Mouse (Mus musculus) stomach, embryonic 14.5 days (tissue): Measurements from ENCODE around the gene Stkld1. TPM values are rescaled to one million over a fixed set of nuclear protein-coding genes. Genes with fewer than 3 reads are reported as not detected.
"Not testable (repeated sequence)": the region's sequence is repeated elsewhere in the genome, so short reads cannot be mapped to it uniquely, and the experiment has no call there.

Source experiments
- ATAC-seq: fragments of 200-750 bp; cut with Nextera tagmentation; 2 replicates; pipeline ENCODE4 v1.8.0; 2017; ENCODE audit warnings: low read depth, moderate TSS enrichment; ENCODE audit not compliant: insufficient number of reproducible peaks, insufficient read depth, low FRiP score
- H3K27ac ChIP-seq: fragments of 300-500 bp; sonication (generic); 2 replicates; pipeline ENCODE4 v1.5.1; 2014; ENCODE audit warnings: mild to moderate bottlenecking, low read length, moderate library complexity, mixed read lengths
- H3K27me3 ChIP-seq: fragments of 300-500 bp; sonication (generic); 2 replicates; pipeline ENCODE4 v1.6.1; 2014; ENCODE audit warnings: low read length, control low read depth, mixed read lengths; ENCODE audit not compliant: control insufficient read depth, insufficient read depth
- H3K36me3 ChIP-seq: fragments of 300-500 bp; sonication (generic); 2 replicates; pipeline ENCODE4 v1.6.1; 2014; ENCODE audit warnings: mild to moderate bottlenecking, control low read depth, low read length, moderate library complexity, mixed read lengths; ENCODE audit not compliant: control insufficient read depth, insufficient read depth
- H3K4me1 ChIP-seq: fragments of 300-500 bp; sonication (generic); 2 replicates; pipeline ENCODE4 v1.6.1; 2014; ENCODE audit warnings: low read length, control low read depth, mixed read lengths; ENCODE audit not compliant: control insufficient read depth, insufficient read depth
- H3K4me2 ChIP-seq: fragments of 300-500 bp; sonication (generic); replicated peaks from 2 replicates; pipeline ENCODE4 v1.6.1; 2014; ENCODE audit warnings: low read depth, low read length, control low read depth
- H3K4me3 ChIP-seq: fragments of 300-500 bp; sonication (generic); 2 replicates; pipeline ENCODE4 v1.5.1; 2014; ENCODE audit warnings: low read depth, low read length, control low read depth
- H3K9ac ChIP-seq: fragments of 300-500 bp; sonication (generic); replicated peaks from 2 replicates; pipeline ENCODE4 v1.6.1; 2014; ENCODE audit warnings: low read depth, mild to moderate bottlenecking, control low read depth, low read length, moderate library complexity, mixed read lengths
- H3K9me3 ChIP-seq: fragments of 300-500 bp; sonication (generic); 2 replicates; pipeline ENCODE4 v1.6.1; 2016; ENCODE audit warnings: low read depth, low read length, control low read depth; ENCODE audit not compliant: control insufficient read depth
- WGBS: fragments of 180-500 bp; shearing (Covaris S2); extraction: QIAGEN DNeasy Blood & Tissue Kit; methylation state at CpG from one replicate; pipeline ENCODE4 v1.1.7; 2014; 5-methylcytosine and 5-hydroxymethylcytosine counted together
- polyA plus RNA-seq: library from polyadenylated mRNA; unstranded; fragments of >200 nt; fragmentation: Nextera tagmentation; extraction: Ambion mirVana; gene quantifications from 2 replicates; pipeline ENCODE4 v1.2.1, GENCODE M21; 2014

Stkld1 gene
- 0.11 and 0.25 TPM in 2 replicates for polyA plus RNA-seq

DNA sequence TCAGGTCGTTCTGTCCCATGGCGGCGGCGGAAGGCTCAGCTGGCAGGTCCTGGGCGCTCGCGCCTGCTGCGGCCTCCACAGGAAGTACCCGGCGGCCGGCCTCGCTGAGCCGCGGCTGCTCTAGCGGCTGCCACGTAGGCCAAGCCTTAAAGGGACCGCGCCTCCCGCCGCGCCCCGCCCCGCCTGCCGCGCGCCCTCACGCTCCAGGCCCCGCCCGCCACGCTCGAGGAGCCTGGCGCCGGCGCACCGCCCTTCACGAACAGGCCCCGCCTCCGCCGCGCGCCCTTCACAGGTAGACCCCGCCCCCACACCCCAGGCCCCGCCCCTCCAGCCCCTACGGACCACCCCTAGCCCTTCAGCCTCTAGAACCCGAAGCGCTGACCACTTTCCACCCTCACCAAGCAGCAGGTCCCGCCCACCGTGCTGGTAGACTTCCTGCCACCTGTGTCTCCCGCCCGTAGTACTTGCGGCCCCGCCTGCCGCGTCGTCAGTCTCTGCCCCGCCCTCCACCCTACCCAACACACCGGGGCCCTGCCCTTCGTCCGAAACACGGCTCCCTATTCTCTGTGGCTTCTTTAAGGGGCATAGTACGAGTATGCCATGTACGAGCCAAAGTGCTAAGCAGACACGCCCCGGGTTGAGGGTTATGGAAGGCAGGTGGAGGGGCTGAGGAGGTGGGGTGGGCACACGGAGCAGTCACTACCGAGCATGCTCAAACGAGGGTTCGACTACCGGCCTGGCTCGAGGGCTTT is at the start of gene Stkld1, which contains the start of gene Surf4:
TSS of gene Stkld1 (plus strand) at position 744 of the 752 bp plus-strand sequence.
TSS of gene Surf4 (minus strand) at position 625 of the 752 bp plus-strand sequence.
- Histone ChIP-seq H3K4me2 (peak within 1 kb of the TSS; percentile 74), H3K36me3 (peaks cover 19% of the 10 kb centered on the region; the same call in 1 of the 2 replicates), H3K4me3 (peak within 1 kb of the TSS; percentile 91), H3K4me1 (peaks cover 11% of the 10 kb centered on the region), H3K27me3 (no peaks in the 10 kb centered on the region), H3K9ac (peak within 1 kb of the TSS; percentile 99), H3K27ac (peak within 1 kb of the TSS; percentile 92), H3K9me3 (no peaks in the 10 kb centered on the region)
- under 1% methylated on average over 69 of the region's 70 CpGs for WGBS
- ATAC-seq = peak; percentile 95

DNA sequence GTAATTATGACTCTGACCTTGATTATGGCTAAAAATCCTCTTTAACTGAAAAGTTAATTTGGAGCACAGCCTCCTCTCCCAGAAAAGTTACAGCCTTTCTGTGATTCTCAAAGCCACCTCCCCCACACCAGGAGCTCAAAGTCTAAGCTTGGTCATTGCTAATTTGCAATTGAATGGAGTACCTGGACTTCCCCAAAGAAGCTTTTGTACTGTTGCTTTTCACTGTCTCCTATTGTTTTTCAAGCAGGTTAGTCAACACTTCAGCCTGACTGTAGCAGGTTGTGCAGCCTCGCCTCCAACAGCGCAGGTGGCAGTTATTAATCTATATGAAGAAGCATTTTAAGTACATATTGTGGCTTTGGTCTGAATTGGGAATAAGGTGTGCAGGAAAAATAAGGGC is 48.3 kb upstream of the Stkld1 start:
- ATAC-seq, H3K27ac ChIP-seq, H3K4me3 ChIP-seq, H3K9ac ChIP-seq, H3K9me3 ChIP-seq, H3K27me3 ChIP-seq, H3K4me2 ChIP-seq, H3K4me1 ChIP-seq: not testable (repeated sequence)
- 77% methylated on average over 2 of the region's 2 CpGs for WGBS
- H3K36me3 ChIP-seq = peaks cover 10% of the 10 kb centered on the region; the same call in 1 of the 2 replicates

DNA sequence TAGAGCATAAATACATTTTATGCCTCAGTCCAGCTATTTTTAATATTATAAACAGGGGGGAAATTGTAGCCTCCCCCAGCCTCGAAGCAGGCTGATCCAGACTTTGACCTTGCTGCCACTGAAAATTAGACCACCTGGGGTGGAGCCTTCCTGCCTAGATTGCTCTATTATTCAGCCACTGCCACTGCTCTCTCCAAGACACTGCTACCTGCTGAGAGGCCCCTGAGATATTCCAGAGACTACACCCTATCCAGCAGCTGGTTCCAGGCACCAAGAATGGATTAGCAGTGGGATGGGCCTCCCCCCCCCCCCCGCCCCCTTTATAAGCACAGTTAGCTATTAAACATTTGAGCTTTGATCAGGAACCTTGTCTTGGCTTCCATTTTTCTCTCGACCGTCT is 47.7 kb upstream of the Stkld1 start:
- not testable (repeated sequence) for H3K4me3 ChIP-seq, H3K9ac ChIP-seq, ATAC-seq, H3K4me2 ChIP-seq, H3K27ac ChIP-seq, H3K27me3 ChIP-seq, H3K9me3 ChIP-seq, H3K4me1 ChIP-seq
- H3K36me3 ChIP-seq = peaks cover 14% of the 10 kb centered on the region; the same call in 1 of the 2 replicates
- 81% methylated on average over 4 of the region's 4 CpGs for WGBS

DNA sequence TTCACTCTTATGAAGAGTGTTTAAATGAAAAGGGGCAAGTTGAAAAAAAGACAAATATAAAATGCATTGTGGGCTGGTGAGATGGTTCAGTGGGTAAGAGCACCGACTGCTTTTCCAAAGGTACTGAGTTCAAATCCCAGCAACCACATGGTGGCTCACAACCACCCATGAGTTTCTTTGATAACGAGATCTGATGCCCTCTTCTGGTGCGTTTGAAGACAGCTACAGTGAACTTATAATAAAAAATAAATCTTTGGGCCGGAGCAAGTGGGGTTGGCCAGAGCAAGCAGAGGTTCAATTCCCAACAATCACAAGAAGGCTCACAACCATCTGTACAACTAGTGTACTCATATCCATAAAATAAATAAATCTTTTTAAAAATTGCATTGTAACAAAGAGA is 37.9 kb upstream of the Stkld1 start:
- H3K27ac ChIP-seq = no peak overlapping the region
- H3K4me1 ChIP-seq = no peaks in the 10 kb centered on the region
- ATAC-seq = no peak
- H3K9me3 ChIP-seq = no peaks in the 10 kb centered on the region
- no peak overlapping the region for H3K9ac ChIP-seq
- no peak overlapping the region for H3K4me3 ChIP-seq
- H3K4me2 ChIP-seq = no peak overlapping the region
- 92% methylated on average over 4 of the region's 4 CpGs for WGBS
- H3K36me3 ChIP-seq = peaks cover 66% of the 10 kb centered on the region
- H3K27me3 ChIP-seq = no peaks in the 10 kb centered on the region

DNA sequence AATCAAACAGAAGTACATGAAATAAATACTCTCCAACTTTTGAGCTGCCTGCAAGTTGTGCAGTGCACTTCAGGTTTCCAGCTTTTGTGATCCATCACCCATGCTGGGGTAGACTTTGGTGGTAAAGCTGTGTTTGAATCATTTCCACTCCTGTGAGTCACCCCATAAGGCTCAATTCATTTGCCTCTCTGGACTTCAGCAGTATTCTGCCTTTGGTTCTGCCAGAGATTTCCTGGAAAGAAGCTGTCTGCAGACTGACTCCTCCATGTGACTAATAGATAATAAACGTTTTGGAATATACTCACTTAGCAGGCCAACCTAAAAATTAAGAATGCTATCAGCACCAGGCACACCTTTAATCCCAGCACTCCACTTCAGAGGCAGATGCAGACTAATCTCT is 33.1 kb upstream of the Stkld1 start:
- H3K27me3 ChIP-seq = no peaks in the 10 kb centered on the region
- H3K4me2 ChIP-seq = no peak overlapping the region
- H3K4me3 ChIP-seq = no peak overlapping the region
- WGBS = 69% methylated on average over 1 of the region's 1 CpGs
- no peak for ATAC-seq
- H3K9ac ChIP-seq = no peak overlapping the region
- no peak overlapping the region for H3K27ac ChIP-seq
- peaks cover 43% of the 10 kb centered on the region for H3K36me3 ChIP-seq
- no peaks in the 10 kb centered on the region for H3K9me3 ChIP-seq
- H3K4me1 ChIP-seq = peaks cover 14% of the 10 kb centered on the region

DNA sequence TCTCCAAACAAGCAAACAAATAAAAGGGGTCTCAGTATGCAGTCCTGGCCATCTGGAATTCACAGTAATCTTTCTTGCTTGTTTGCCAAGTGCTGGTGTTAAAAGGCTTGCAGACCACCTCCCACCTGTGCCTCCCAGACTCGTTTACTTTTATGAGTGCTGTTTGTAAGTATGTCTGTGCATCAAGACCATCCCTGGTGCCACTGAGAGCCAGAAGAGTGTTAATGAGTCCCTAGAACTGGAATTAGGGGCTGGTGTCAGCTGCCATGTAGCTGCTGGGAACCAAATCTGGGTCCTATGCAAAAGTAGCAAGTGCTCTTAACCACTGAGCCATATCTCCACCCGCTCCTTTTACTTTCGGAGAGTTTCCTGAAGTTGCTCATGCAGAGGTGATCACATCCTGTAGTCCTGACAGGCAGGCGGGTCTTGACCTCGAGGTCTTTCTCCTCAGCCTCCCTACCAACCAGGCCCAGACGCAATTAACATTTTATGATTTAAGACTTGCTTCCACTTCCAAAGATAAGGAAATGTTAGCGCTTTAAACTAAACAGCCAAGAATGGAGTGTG is 31.9 kb upstream of the Stkld1 start:
- H3K27me3 ChIP-seq = no peaks in the 10 kb centered on the region
- ATAC-seq = no peak
- peaks cover 14% of the 10 kb centered on the region for H3K4me1 ChIP-seq
- peak overlapping the region; percentile 66 for H3K9ac ChIP-seq
- H3K27ac ChIP-seq = no peak overlapping the region
- H3K36me3 ChIP-seq = peaks cover 50% of the 10 kb centered on the region
- H3K4me3 ChIP-seq = peak overlapping the region; percentile 75
- peak overlapping the region; percentile 78 for H3K4me2 ChIP-seq
- 8% methylated on average over 7 of the region's 7 CpGs for WGBS
- H3K9me3 ChIP-seq = no peaks in the 10 kb centered on the region

DNA sequence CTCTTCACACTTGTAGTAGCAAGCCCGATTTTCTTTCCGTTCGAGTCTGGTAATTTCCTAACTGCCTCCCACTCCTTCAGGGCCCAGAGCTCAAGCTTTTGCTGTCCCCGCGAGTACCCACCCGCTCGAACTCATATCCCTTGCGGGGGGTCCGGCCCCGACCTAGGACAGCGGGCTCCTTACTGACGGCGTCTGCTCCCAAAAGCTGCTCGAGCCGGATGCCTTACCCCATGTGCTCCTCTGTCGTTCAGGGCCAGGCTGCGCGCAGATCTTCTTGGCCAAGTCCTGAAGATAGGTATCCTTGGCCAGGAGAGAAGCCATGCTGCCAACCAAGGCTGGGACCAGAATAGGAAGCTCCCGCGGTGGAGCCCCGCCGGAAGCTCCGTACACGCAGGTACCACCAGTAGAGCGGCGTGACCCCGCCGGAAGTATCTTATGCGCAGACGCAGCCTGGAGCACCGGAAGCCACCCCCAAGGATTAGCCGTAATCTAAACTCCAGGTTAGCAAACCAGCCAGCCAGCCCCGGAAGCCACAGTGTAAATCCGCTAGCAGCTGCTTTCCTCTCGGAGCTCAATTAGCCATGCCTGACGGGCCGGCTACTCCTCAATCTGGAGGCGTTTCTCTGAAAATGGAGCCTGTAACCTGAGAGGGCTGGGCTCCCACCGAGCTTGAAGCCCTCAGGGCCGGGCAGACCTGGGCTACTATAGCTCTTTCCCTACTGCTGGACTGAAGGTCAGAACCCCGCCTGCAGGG is 31.2 kb upstream of the Stkld1 start, which contains the start of gene Surf6:
TSS of gene Surf6 (minus strand) at position 413 of the 754 bp plus-strand sequence.
- Histone ChIP-seq H3K4me2 (peak within 1 kb of the TSS; percentile 78), H3K9me3 (no peaks in the 10 kb centered on the region), H3K4me1 (peaks cover 14% of the 10 kb centered on the region), H3K9ac (peak within 1 kb of the TSS; percentile 66), H3K4me3 (peak within 1 kb of the TSS; percentile 75), H3K27me3 (no peaks in the 10 kb centered on the region), H3K36me3 (peaks cover 47% of the 10 kb centered on the region), H3K27ac (peak within 1 kb of the TSS; percentile 90)
- peak; percentile 95 for ATAC-seq
- under 1% methylated on average over 41 of the region's 41 CpGs for WGBS

DNA sequence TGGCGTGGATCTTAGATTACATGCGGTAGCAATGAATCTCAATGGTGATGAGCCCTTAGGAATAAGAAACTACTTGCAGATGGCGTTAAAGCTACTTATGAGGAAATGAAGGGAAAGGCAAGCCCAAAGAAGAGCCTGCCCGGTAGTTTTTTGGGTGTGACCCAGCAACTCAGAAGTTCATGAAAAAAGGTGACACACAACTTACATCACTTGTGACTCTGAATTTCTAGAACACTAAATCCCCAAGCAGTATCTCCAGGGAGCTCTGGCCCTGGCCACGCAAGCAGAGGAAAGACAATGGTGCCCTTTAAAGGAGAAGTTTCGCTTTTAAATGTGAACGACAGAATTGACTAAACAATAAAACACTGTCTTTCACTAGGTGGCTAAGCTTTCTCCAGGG is 30.5 kb upstream of the Stkld1 start:
- H3K27ac ChIP-seq = peak overlapping the region; percentile 90
- H3K27me3 ChIP-seq = no peaks in the 10 kb centered on the region
- 11% methylated on average over 7 of the region's 7 CpGs for WGBS
- peak overlapping the region; percentile 75 for H3K4me3 ChIP-seq
- peaks cover 14% of the 10 kb centered on the region for H3K4me1 ChIP-seq
- H3K9ac ChIP-seq = peak overlapping the region; percentile 66
- no peak for ATAC-seq
- H3K36me3 ChIP-seq = peaks cover 44% of the 10 kb centered on the region
- peak overlapping the region; percentile 78 for H3K4me2 ChIP-seq
- H3K9me3 ChIP-seq = no peaks in the 10 kb centered on the region
